Comparison of ENCODE assay signal across 8 mouse cellular contexts in the genomic region with DNA sequence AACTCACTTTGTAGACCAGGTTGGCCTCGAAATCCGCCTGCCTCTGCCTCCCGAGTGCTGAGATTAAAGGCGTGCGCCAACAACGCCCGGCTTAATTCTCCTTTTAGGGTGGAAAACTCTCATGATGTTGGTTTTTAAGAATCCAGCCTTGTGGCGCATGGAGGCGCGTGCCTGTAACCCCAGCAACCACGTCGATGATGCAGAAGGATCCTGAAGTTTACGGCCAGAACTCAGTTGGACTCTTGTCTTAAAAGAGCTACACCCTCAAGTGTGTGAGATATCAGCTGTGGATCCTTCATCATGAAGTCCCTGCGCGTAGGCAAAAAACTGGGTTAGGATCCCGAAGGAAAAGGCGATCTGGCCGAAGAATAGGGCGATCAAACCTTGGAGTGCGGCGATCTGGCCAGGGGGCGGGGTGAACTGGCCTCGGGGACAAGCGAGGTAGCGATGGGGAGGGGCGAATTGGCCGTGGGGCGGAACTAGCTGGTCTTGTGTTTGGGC. TPM values are rescaled to one million over a fixed set of nuclear protein-coding genes. Genes with fewer than 3 reads are reported as not detected.
DNase-seq lines count a peak whose midpoint lies in the region; ATAC-seq and TF ChIP-seq lines count a peak whose summit lies in the region.

No protein-coding gene starts in this region.

- H3K4me1 ChIP-seq in kidney, postnatal 0 days (replicated peaks; ENCODE audit: insufficient read depth, low read length), result 0 out of 2 replicates have a peak, but pooled peaks cover 15% of the 10 kb centered on the region
- H3K4me1 ChIP-seq in embryonic facial prominence, embryonic 10.5 days, result peaks cover 30% of the 10 kb centered on the region
- peaks cover 8% of the 10 kb centered on the region for H3K4me1 ChIP-seq in midbrain, postnatal 0 days (ENCODE audit: insufficient read depth, low read length)

- no peak for DNase-seq in kidney, postnatal 0 days (ENCODE audit: low spot score)
- no peak for DNase-seq in kidney, postnatal 4 days
- no peak for DNase-seq in embryonic facial prominence, embryonic 10.5 days (ENCODE audit: low spot score)
- DNase-seq in midbrain, postnatal 0 days (ENCODE audit: low spot score), result no peak
- DNase-seq in gastrocnemius, postnatal 25 days, result no peak
- DNase-seq in thymus, postnatal 36 days, result no peak
- DNase-seq in cerebellum, adult 11 months, result no peak

- TF ChIP-seq CTCF in kidney, postnatal 0 days (IDR thresholded peaks at IDR 0.05; ENCODE audit: low read depth), result no peak
- TF ChIP-seq CTCF in midbrain, postnatal 0 days (IDR thresholded peaks at IDR 0.05), result no peak

- H3K36me3 ChIP-seq in kidney, postnatal 0 days (ENCODE audit: insufficient read depth, low read length), result no peaks in the 10 kb centered on the region
- peaks cover 26% of the 10 kb centered on the region for H3K36me3 ChIP-seq in embryonic facial prominence, embryonic 10.5 days (replicated peaks)
- H3K36me3 ChIP-seq in midbrain, postnatal 0 days (ENCODE audit: insufficient read depth, low read length), result peaks cover under 1% of the 10 kb centered on the region; the same call in 1 of the 2 replicates

- peak overlapping the region; percentile 64 for H3K27ac ChIP-seq in kidney, postnatal 0 days
- H3K27ac ChIP-seq in embryonic facial prominence, embryonic 10.5 days (replicated peaks), result peak overlapping the region; percentile 97
- peak overlapping the region; percentile 77; the same call in 1 of the 2 replicates for H3K27ac ChIP-seq in midbrain, postnatal 0 days (ENCODE audit: low read depth, low read length)

- 9% methylated on average over 28 of the region's 28 CpGs for whole genome bisulfite sequencing in kidney, postnatal 0 days
- WGBS in embryonic facial prominence, embryonic 10.5 days, result 8% methylated on average over 28 of the region's 28 CpGs
- 6% methylated on average over 28 of the region's 28 CpGs for WGBS in midbrain, postnatal 0 days

- peak overlapping the region; percentile 84 for H3K4me2 ChIP-seq in kidney, postnatal 0 days (ENCODE audit: low read length)
- peak overlapping the region; percentile 91 for H3K4me2 ChIP-seq in midbrain, postnatal 0 days (ENCODE audit: low read depth, low read length, poor library complexity, severe bottlenecking)

- ATAC-seq in kidney, postnatal 0 days (replicated peaks; ENCODE audit: low FRiP score, low read depth), result no peak; the same call in 1 of the 2 replicates
- peak; percentile 11 for ATAC-seq in inflammation-experienced regulatory T-cells, adult 6 months
- peak; percentile 45 for ATAC-seq in midbrain, postnatal 0 days (ENCODE audit: low FRiP score)

- no peaks in the 10 kb centered on the region for H3K9me3 ChIP-seq in kidney, postnatal 0 days (replicated peaks; ENCODE audit: low read length)
- H3K9me3 ChIP-seq in embryonic facial prominence, embryonic 10.5 days, result no peaks in the 10 kb centered on the region
- no peaks in the 10 kb centered on the region for H3K9me3 ChIP-seq in midbrain, postnatal 0 days (ENCODE audit: low read length)

- H3K9ac ChIP-seq in kidney, postnatal 0 days (ENCODE audit: low read depth, low read length), result peak overlapping the region; percentile 59
- H3K9ac ChIP-seq in midbrain, postnatal 0 days (replicated peaks; ENCODE audit: low read length, poor library complexity, severe bottlenecking), result peak overlapping the region; percentile 84; the same call in 1 of the 2 replicates

- H3K27me3 ChIP-seq in kidney, postnatal 0 days (ENCODE audit: insufficient read depth, low read length), result no peaks in the 10 kb centered on the region
- H3K27me3 ChIP-seq in embryonic facial prominence, embryonic 10.5 days (replicated peaks; ENCODE audit: low read depth, poor library complexity, severe bottlenecking), result peaks cover 35% of the 10 kb centered on the region
- H3K27me3 ChIP-seq in midbrain, postnatal 0 days (ENCODE audit: insufficient read depth, low read length), result peaks cover 5% of the 10 kb centered on the region; the same call in 1 of the 2 replicates

- H3K4me3 ChIP-seq in kidney, postnatal 0 days (replicated peaks; ENCODE audit: low read depth, low read length), result peak overlapping the region; percentile 66
- H3K4me3 ChIP-seq in embryonic facial prominence, embryonic 10.5 days, result peak overlapping the region; percentile 92
- peak overlapping the region; percentile 60 for H3K4me3 ChIP-seq in midbrain, postnatal 0 days (ENCODE audit: low read depth, low read length)

RNA-seq across cellular contexts. Expression of gene Ntmt1, which starts 0.4 kb away (rescaled TPM):
- polyA plus RNA-seq in kidney, postnatal 0 days (2015; fragmentation: Nextera tagmentation; extraction: Ambion mirVana), result 77.4 and 81.4 TPM in 2 replicates
- polyA plus RNA-seq in embryonic facial prominence, embryonic 10.5 days (2016; fragmentation: Nextera tagmentation; extraction: Ambion mirVana), result 134 and 135 TPM in 2 replicates
- 10 to 100 TPM; 27.4 to 34.0 (median 28.7) TPM for polyA plus RNA-seq in inflammation-experienced regulatory T-cells, adult 6 months (2017; shearing (Covaris generic))
- total RNA-seq in midbrain, postnatal 0 days (2014; rRNA removed), result 62.2 and 74.1 TPM in 2 replicates
- 90.3 and 104 TPM in 2 replicates for polyA plus RNA-seq in midbrain, postnatal 0 days (2015; fragmentation: Nextera tagmentation; extraction: Ambion mirVana)
- total RNA-seq in gastrocnemius, postnatal 25 days (2021), result 10 to 100 TPM; 15.6 to 16.2 TPM

RNA-seq across cellular contexts. Expression of gene 1700001O22Rik, which starts 3.7 kb away (rescaled TPM):
- polyA plus RNA-seq in kidney, postnatal 0 days (2015; fragmentation: Nextera tagmentation; extraction: Ambion mirVana), result 4.6 TPM in 2 replicates
- 2.4 and 3.1 TPM in 2 replicates for polyA plus RNA-seq in embryonic facial prominence, embryonic 10.5 days (2016; fragmentation: Nextera tagmentation; extraction: Ambion mirVana)
- polyA plus RNA-seq in inflammation-experienced regulatory T-cells, adult 6 months (2017; shearing (Covaris generic)), result 1 to 10 TPM in 1 of 3 experiments, under 1 TPM in 2; 0.55 to 2.5 (median 0.84) TPM
- total RNA-seq in midbrain, postnatal 0 days (2014; rRNA removed), result 2.4 TPM in 1 of 2 replicates, not detected in the other
- polyA plus RNA-seq in midbrain, postnatal 0 days (2015; fragmentation: Nextera tagmentation; extraction: Ambion mirVana), result 1.2 and 1.5 TPM in 2 replicates
- 1 to 10 TPM in 1 of 2 experiments, under 1 TPM in 1; 0.72 to 1.5 TPM for total RNA-seq in gastrocnemius, postnatal 25 days (2021)

RNA-seq across cellular contexts. Expression of gene Asb6, which starts 22.9 kb away (rescaled TPM):
- 26.1 and 26.9 TPM in 2 replicates for polyA plus RNA-seq in kidney, postnatal 0 days (2015; fragmentation: Nextera tagmentation; extraction: Ambion mirVana)
- 53.9 and 56.0 TPM in 2 replicates for polyA plus RNA-seq in embryonic facial prominence, embryonic 10.5 days (2016; fragmentation: Nextera tagmentation; extraction: Ambion mirVana)
- 10 to 100 TPM; 36.4 to 43.6 (median 36.4) TPM for polyA plus RNA-seq in inflammation-experienced regulatory T-cells, adult 6 months (2017; shearing (Covaris generic))
- total RNA-seq in midbrain, postnatal 0 days (2014; rRNA removed), result 36.5 and 40.7 TPM in 2 replicates
- polyA plus RNA-seq in midbrain, postnatal 0 days (2015; fragmentation: Nextera tagmentation; extraction: Ambion mirVana), result 36.1 and 39.6 TPM in 2 replicates
- 1 to 10 TPM; 5.4 to 5.5 TPM for total RNA-seq in gastrocnemius, postnatal 25 days (2021)

RNA-seq across cellular contexts. Expression of gene Prrx2, which starts 27.6 kb away (rescaled TPM):
- 5.8 and 6.9 TPM in 2 replicates for polyA plus RNA-seq in kidney, postnatal 0 days (2015; fragmentation: Nextera tagmentation; extraction: Ambion mirVana)
- 87.6 and 94.6 TPM in 2 replicates for polyA plus RNA-seq in embryonic facial prominence, embryonic 10.5 days (2016; fragmentation: Nextera tagmentation; extraction: Ambion mirVana)
- polyA plus RNA-seq in inflammation-experienced regulatory T-cells, adult 6 months (2017; shearing (Covaris generic)), result not detected
- total RNA-seq in midbrain, postnatal 0 days (2014; rRNA removed), result 4.4 and 12.5 TPM in 2 replicates
- 3.0 and 5.1 TPM in 2 replicates for polyA plus RNA-seq in midbrain, postnatal 0 days (2015; fragmentation: Nextera tagmentation; extraction: Ambion mirVana)
- total RNA-seq in gastrocnemius, postnatal 25 days (2021), result 1 to 10 TPM; 2.1 to 3.0 TPM
